Mouse (Mus musculus) olfactory bulb, adult 2 months (tissue): ENCODE measurements around the gene Dspp.

Source experiments
- CTCF ChIP-seq: fragments of 200-500 bp; IDR thresholded peaks from 2 replicates; pipeline ENCODE4 v1.5.1; 2012; ENCODE audit warnings: low read depth, mild to moderate bottlenecking, low read length, moderate library complexity; ENCODE audit not compliant: insufficient read depth
- POLR2A ChIP-seq: fragments of 200-500 bp; IDR thresholded peaks from 2 replicates; pipeline ENCODE4 v1.6.1; 2012; ENCODE audit warnings: mild to moderate bottlenecking, low read depth, low read length, moderate library complexity; ENCODE audit not compliant: insufficient read depth

DNA sequence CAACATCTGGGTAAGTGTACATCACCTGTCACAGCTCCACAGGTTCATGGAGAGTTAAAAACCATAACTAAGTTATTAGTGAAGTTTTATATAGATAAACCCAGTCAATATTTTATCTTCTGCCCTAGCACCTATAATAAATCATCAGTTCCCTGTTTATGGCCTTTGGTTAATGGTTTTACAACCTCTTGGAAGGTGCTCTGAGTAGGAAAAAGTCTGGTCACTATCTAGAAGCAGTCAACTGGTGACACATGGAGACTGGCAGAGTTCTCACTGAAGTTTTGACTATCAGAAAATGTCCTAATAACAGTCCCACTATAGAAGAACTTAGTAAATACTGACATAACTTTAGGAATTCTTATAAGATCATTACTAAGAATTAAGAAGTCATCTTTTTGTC, 54.2 kb downstream of the Dspp start:
- no peak for TF ChIP-seq POLR2A
- no peak for TF ChIP-seq CTCF
